Mouse (Mus musculus) brain, embryonic 18.5 days (tissue): ENCODE data around the gene Mepe.

Experiments used
- DNase-seq: peaks from one replicate; pipeline ENCODE4 v3.0.0-alpha.2; 2012; ENCODE audit warnings: low read depth, low spot score

The Mepe gene

DNA sequence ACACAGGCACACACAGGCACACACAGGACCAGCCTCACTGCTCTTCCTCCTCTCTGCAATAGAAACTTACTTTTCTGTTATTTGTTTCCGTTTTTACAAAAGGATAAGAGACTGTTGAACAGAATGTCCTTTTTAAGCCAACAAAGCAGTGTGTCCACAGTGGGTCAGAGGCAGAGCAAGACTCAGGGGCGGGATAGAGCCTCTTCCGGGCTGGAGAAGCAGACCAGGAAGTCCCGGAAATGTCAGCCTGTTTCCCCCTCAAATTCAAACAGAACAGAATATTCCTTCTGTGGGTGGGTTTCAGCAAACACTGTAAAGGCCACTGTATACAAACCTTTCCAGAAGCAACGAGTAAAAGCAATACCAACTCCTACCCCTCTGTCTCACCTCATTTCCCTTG, 26.7 kb downstream of the Mepe start:
- DNase-seq: no peak

DNA sequence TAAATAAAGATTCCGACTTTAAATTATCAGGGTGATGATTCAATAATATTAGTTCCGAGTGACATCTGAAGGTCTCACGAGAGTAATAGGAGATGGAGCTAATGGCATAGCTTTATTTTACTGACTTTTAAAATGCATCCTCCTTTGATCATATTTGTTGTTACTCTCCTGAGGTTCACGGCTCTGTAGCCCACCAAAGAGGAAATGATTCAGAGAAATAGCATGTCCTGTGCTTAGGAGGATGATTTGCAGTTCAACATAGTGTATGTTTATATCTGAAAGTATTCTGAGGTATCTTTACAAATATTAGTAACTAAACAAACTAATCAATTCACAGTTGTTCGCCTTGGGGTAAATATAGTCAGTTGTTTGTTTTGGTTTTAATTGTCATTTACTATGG, 32.4 kb downstream of the Mepe start:
- DNase-seq: no peak

DNA sequence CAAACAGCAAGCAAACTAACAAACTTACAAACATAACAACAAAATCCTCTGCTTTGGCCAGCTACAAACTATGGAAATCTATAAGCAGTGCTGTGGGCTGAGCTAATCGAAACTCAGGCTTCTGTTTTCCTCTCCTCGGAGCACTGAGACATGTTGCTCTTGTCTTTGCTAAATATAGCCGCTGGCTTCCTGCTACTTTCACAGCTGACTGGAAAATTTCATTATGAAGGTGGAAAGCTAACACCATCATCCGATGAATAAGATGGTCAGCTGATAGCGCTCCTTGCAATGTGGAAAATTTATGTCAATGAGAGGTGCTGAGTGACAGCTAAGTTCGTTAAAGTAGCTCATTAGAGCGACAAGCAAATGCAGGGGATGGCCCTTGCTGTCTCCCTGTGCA, 33.5 kb downstream of the Mepe start:
- no peak for DNase-seq

DNA sequence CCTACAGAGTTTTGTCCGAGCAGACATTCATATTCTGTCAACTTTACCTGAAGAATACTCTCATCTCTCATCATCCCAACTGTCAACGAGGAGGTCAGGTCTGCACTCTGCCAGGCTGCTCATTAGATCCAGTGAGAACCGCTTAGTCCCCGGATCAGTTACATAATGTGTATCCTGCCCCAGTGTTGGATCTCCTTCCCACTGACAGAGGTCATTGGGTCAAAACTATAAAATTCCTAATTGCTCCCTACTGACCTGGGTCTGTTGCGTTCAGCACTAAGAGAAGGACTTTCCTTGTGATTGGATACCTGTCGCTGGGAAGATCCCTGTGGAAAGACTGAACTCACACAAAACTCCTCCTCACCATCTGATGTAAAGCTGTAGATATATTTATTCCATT, 34.1 kb downstream of the Mepe start:
- no peak for DNase-seq

DNA sequence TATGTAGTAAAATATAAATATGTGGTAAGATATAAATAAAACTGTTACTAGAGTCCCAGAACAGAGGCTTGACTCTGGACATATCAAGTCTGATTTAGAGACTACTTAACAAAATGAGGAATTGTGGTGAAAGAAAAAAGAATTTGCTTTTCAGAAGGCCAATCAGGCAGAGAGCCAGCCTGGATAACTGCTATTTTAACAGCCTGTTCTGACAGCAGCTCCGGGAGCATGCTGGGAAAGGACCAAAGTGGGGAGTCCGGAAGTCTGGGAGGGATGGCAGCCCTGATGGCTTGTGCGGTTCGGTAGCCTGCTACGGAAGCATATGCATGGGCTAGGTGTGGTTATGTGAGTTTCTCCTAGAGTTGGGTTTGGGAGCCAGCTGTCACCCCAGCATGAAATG, 45.5 kb downstream of the Mepe start:
- peak; percentile 8 for DNase-seq

DNA sequence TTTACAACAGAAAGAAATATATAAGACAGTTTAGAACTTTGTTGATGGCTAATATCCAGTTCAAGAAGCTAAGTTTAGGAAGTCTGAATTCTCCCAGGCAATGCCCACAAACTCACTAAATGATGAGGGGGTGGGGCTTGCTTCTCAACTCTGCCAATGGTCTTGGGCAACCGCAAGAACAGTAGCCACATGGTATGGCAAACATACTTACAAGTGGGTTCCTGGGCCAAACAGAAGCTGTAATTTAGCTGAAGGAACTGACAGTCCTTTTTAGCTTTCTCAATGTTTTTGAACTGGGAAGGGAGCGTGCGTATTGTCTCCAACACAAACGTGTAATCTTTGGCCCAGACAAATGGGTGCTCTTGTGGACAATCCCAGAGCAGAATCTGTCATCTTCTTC, 46.2 kb downstream of the Mepe start:
- DNase-seq: no peak

DNA sequence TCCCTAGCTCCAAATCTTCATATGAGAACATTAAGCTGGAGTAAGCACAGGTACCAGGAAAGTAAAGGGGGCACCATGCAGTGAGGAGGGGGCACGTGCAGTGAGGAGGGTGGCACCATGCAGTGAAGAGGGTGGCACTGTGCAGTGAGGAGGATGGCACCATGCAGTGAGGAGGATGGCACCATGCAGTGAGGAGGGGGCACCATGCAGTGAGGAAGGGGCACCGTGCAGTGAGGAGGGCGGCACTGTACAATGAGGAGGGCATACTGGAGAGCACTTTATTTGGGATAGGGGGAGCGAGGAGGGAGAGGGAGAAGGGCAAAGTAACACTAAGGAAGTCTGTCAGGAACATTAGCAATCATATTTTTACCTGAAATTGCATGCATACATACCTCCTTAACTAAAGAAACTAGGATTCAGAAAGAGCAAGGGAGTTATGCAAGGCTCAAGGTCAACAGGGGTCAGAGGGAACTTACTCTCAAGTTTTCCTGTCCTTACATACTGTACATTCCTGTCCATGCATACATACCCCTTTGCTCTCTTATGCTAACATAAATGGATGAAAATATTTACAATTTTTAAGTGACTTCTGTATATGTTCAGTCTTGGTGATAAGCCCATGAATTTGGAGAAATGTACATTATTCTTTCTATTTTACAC, 48.6 kb downstream of the Mepe start:
- DNase-seq: no peak

DNA sequence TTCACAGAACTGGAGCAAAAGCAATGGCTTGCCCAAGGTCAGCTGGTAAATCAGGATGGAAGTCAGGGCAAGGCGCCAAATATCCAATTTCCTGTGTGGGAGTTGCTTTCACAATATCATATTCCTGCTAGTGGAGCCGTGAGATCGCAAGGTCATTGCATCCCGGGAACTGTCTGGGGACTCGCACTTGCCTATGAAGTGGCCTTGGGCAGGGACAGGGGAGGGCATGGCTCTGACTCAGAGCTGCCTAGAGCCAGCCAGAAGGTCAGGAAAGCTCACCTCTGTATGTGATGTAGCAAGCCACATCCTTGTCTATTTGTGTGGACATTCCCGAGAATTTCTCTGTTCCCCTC, 49.2 kb downstream of the Mepe start:
- no peak for DNase-seq

DNA sequence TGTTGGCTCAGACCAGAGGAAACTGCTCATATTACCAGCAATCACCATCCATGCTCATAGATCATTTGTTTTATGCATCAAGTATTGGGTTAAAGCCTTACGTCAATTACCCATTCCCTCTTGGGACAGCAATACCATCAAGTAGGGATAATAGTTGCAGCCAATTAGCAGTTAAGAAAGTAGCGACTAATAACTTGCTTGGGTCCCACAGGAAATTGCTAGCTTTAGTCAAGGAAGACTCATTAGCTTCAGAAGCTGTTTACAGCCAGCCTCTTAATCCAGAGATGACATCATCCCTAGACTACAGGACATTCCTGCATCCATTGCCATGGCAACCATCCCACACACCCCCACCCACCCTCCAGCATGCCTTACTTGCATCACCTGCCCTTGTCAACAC, 50.0 kb downstream of the Mepe start:
- DNase-seq: no peak

DNA sequence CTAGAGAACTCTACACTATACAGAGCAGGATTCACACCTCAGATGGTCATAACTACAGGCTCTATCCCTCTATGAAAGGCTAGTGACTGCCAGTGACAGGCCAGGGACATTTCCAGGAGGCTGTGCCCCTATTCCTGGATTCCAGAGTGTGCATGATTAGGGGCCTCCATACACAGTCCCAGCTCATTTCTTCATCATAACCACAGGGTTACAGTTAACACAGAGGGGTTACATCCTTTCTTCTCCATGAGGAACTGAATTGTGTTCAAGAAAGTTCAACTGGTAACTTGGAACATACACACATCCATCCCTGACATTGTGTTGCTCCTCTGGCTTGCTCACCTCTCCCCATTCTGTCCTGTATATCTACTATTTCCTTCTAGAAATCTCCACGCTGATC, 51.8 kb downstream of the Mepe start:
- no peak for DNase-seq

DNA sequence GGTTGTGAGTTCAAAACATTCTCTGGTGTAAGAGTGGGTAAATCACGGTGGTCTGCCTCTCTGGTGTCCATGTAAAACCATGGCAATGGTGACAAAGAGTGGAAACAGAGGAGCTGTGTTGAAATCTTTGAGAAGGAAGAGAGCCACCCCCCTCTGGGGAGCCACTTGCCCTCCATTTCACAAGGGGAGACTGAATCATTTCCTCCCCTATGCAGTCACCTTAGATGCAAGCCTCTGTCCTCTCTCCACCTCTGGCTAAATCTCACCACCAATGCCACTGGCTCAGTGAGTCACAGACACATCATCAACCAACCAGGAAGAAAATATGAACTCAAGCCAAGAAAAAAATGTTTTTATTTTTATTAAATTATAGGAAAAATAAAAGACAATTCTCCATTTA, 55.4 kb downstream of the Mepe start:
- DNase-seq: no peak

DNA sequence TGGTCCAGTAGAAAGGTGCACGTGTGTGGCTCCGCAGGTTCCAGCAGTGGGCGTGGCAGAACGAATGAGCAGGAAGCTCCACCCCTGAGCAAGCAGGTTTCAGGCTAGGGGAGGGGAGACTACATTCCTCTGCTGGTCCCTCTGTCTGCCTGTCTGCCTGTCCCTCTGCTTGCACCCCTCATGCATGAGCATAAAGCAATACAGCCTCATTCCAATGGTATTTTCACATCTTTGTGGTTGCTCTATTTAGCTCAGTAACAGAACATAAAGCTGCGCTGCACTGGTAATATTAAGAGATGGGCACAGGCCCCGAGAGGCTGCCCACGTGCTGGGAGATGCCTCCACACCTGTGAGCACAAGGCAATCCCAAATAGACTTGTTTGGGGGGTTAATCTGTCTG, 56.5 kb downstream of the Mepe start:
- no peak for DNase-seq

DNA sequence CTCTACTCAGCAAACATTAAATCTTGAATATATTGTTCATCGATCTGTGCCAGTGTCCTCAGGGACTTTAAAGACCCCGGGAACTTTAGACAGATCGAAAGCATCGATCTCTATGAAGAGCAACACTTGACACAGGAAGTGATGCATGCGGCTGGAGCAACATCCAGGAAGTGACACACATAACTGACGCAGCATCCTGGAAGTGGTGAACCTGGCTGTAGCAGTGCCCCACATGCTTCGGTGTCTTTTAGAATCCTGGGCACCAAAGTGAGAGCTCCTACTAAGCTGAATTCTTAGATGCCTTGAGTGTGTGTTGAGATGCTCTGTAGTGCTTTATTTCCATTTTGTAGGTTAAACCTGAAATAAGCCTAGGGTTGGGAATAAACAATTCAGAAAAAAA, 59.4 kb downstream of the Mepe start:
- DNase-seq: no peak

DNA sequence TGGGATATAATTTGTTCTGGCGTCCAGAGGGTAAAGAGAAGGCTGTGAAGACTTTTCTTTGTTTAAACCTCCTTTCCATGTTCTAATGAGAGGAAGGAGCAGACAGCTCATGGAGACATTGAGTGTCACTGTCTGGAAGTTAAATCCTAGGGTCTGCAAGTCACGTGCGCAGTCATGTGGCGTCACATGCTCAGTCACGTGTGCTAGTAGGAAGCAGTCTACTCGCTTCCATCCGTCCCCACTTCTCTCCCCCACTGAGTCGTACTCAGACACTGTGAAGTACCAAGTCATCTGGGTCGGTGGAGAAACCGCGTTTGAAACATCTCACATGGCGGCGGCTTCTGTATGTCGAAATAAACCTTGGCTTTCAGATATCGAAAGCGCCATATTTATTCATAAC, 60.4 kb downstream of the Mepe start:
- DNase-seq: no peak

DNA sequence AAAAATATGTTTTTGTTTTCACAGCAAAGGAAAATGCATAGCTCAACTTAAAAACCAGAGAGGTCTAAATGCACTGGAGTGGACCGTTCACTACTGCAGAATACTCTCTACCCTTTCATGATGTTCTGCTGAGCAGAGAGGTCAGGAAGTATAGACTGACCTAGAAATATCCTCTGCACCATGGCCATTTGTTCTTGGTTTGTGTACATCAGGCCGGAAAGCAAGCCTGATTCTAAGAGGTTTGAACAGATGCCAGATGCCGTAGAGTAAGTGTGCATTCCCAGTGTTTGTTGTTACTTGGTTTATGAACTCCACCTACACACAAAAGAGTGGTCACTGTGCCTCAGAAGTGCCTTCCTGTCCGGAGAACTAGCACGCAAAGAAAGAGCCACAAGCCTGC, 61.8 kb downstream of the Mepe start:
- DNase-seq: no peak
